Mouse (Mus musculus) heart, postnatal 0 days (tissue): ENCODE measurements around the gene Cfdp1. TPM values are rescaled to one million over a fixed set of nuclear protein-coding genes. Genes with fewer than 3 reads are reported as not detected.

Experiments
- ATAC-seq: fragments of 200-750 bp; cut with Nextera tagmentation; 2 replicates; pipeline ENCODE4 v1.8.0; 2017; ENCODE audit warnings: low read depth, moderate number of reproducible peaks, moderate library complexity; ENCODE audit not compliant: insufficient read depth
- DNase-seq: peaks from one replicate; pipeline ENCODE4 v3.0.0-alpha.2; 2016; ENCODE audit warnings: low spot score
- H3K27ac ChIP-seq: fragments of 300-500 bp; sonication (generic); 2 replicates; pipeline ENCODE4 v1.5.1; 2014; ENCODE audit warnings: low read depth, mild to moderate bottlenecking
- H3K27me3 ChIP-seq: fragments of 300-500 bp; sonication (generic); 2 replicates; pipeline ENCODE4 v1.6.1; 2014; ENCODE audit warnings: low read length, mixed read lengths; ENCODE audit not compliant: control insufficient read depth, insufficient read depth
- H3K36me3 ChIP-seq: fragments of 300-500 bp; sonication (generic); replicated peaks from 2 replicates; pipeline ENCODE4 v1.6.1; 2014; ENCODE audit warnings: low read length, mixed read lengths; ENCODE audit not compliant: control insufficient read depth, insufficient read depth
- H3K4me1 ChIP-seq: fragments of 300-500 bp; sonication (generic); 2 replicates; pipeline ENCODE4 v1.6.1; 2014; ENCODE audit warnings: antibody characterized with exemption; ENCODE audit not compliant: control insufficient read depth, insufficient read depth
- H3K4me2 ChIP-seq: fragments of 300-500 bp; sonication (generic); 2 replicates; pipeline ENCODE4 v1.6.1; 2014; ENCODE audit warnings: low read depth, mild to moderate bottlenecking, low read length, moderate library complexity
- H3K4me3 ChIP-seq: fragments of 300-500 bp; sonication (generic); 2 replicates; pipeline ENCODE4 v1.5.1; 2014; ENCODE audit warnings: low read depth, low read length
- H3K9ac ChIP-seq: fragments of 300-500 bp; sonication (generic); replicated peaks from 2 replicates; pipeline ENCODE4 v1.6.1; 2014; ENCODE audit warnings: low read depth, low read length, mixed read lengths
- H3K9me3 ChIP-seq: fragments of 300-500 bp; sonication (generic); replicated peaks from 2 replicates; pipeline ENCODE4 v1.6.1; 2016; ENCODE audit warnings: low read length; ENCODE audit not compliant: control insufficient read depth
- CTCF ChIP-seq: IDR thresholded peaks from 2 replicates; pipeline ENCODE4 v1.5.1; 2016; ENCODE audit warnings: antibody characterized with exemption, control low read depth, low read depth
- EP300 ChIP-seq: IDR thresholded peaks from 2 replicates; pipeline ENCODE4 v1.6.1; 2016; ENCODE audit warnings: antibody characterized with exemption, low read depth
- WGBS: fragments of 180-500 bp; shearing (Covaris S2); extraction: QIAGEN DNeasy Blood & Tissue Kit; methylation state at CpG from one replicate; pipeline ENCODE4 v1.1.7; 2014; 5-methylcytosine and 5-hydroxymethylcytosine counted together
- polyA plus RNA-seq: library from polyadenylated mRNA; unstranded; fragments of >200 nt; fragmentation: Nextera tagmentation; extraction: Ambion mirVana; gene quantifications from 2 replicates; pipeline ENCODE4 v1.2.1, GENCODE M21; 2015
- total RNA-seq: library from RNA; depleted of rRNA; stranded (reverse); fragments of >200 nt; gene quantifications from 2 replicates; pipeline ENCODE4 v1.2.3, GENCODE M21; 2014; ENCODE audit warnings: low replicate concordance

Cfdp1 gene
- total and polyA plus RNA-seq, 2 experiments from 2014 or later: 16.1 to 85.4 TPM

GRCm38 (mm10) chr8:111772083-111772482, 82.0 kb downstream of the Cfdp1 start:
- Histone ChIP-seq H3K4me3 (no peak overlapping the region), H3K9me3 (no peaks in the 10 kb centered on the region), H3K27ac (no peak overlapping the region), H3K4me2 (no peak overlapping the region), H3K9ac (no peak overlapping the region), H3K4me1 (0 out of 2 replicates have a peak, but pooled peaks cover 14% of the 10 kb centered on the region), H3K27me3 (no peaks in the 10 kb centered on the region), H3K36me3 (peaks cover 17% of the 10 kb centered on the region)
- ATAC-seq (no peak), DNase-seq (no peak)
- TF ChIP-seq EP300: no peak
- WGBS: 69% methylated on average over 9 of the region's 9 CpGs

- Histone ChIP-seq H3K4me1 (0 out of 2 replicates have a peak, but pooled peaks cover 14% of the 10 kb centered on the region), H3K36me3 (peaks cover 21% of the 10 kb centered on the region), H3K27ac (no peak overlapping the region), H3K4me3 (no peak overlapping the region), H3K9me3 (no peaks in the 10 kb centered on the region), H3K4me2 (no peak overlapping the region), H3K27me3 (no peaks in the 10 kb centered on the region), H3K9ac (no peak overlapping the region)
- WGBS: 67% methylated on average over 6 of the region's 6 CpGs
- TF ChIP-seq EP300 (no peak), CTCF (no peak)
- ATAC-seq (no peak), DNase-seq (no peak)
Observed at GRCm38 (mm10) chr8:111771625-111772020, 82.5 kb downstream of the Cfdp1 start.

DNA sequence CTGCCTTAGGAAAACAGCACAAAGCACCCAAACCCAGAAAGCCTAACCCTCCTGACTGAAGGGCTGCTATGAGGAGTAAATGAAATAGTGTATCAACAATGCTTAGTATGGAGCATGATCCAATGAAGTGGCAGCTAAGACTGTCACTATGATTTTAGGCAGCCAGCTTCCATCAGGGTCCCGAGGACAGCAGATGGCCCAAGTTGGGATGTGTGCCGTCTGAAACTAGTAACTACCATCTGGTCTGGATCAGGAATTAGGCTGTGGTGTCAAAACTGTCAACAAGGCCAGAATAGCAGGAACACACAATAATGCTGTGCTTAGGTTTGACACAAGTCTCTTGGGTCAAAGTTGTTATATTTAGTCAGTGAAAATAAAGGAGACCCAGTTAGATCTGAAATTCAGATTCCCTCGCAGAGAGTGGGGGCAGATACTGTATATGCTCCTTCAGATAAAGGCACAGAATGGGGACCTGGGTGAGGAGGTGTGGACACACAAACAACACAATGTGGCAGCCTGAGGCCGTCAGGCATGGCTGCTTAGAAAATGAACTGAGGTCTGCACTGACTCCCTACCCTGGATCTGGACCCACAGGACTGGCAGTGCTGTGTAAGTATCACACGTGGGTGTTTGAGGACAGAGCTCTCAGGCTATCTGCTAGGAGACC, 83.0 kb downstream of the Cfdp1 start:
- no peak overlapping the region for H3K4me3 ChIP-seq
- H3K36me3 ChIP-seq: peaks cover 22% of the 10 kb centered on the region
- DNase-seq: no peak
- ATAC-seq: no peak
- H3K27me3 ChIP-seq: no peaks in the 10 kb centered on the region
- TF ChIP-seq EP300: no peak
- TF ChIP-seq CTCF: no peak
- H3K4me1 ChIP-seq: 0 out of 2 replicates have a peak, but pooled peaks cover 14% of the 10 kb centered on the region
- no peak overlapping the region for H3K9ac ChIP-seq
- H3K4me2 ChIP-seq: no peak overlapping the region
- 49% methylated on average over 5 of the region's 5 CpGs for WGBS
- H3K27ac ChIP-seq: no peak overlapping the region
- no peaks in the 10 kb centered on the region for H3K9me3 ChIP-seq

GRCm38 (mm10) chr8:111769764-111770428, 84.2 kb downstream of the Cfdp1 start:
- no peak overlapping the region for H3K9ac ChIP-seq
- H3K27me3 ChIP-seq: no peaks in the 10 kb centered on the region
- 0 out of 2 replicates have a peak overlapping the region, but pooled peaks have one; percentile 19 for H3K27ac ChIP-seq
- H3K9me3 ChIP-seq: no peaks in the 10 kb centered on the region
- ATAC-seq (peak; percentile 26; the same call in 1 of the 2 replicates), DNase-seq (no peak)
- H3K4me3 ChIP-seq: no peak overlapping the region
- TF ChIP-seq EP300: no peak
- TF ChIP-seq CTCF: no peak
- H3K4me2 ChIP-seq: no peak overlapping the region
- 0 out of 2 replicates have a peak, but pooled peaks cover 14% of the 10 kb centered on the region for H3K4me1 ChIP-seq
- WGBS: 51% methylated on average over 12 of the region's 12 CpGs
- peaks cover 22% of the 10 kb centered on the region for H3K36me3 ChIP-seq

GRCm38 (mm10) chr8:111769296-111769695, 84.8 kb downstream of the Cfdp1 start:
- Histone ChIP-seq H3K36me3 (peaks cover 22% of the 10 kb centered on the region), H3K4me2 (no peak overlapping the region), H3K4me1 (0 out of 2 replicates have a peak, but pooled peaks cover 14% of the 10 kb centered on the region), H3K9me3 (no peaks in the 10 kb centered on the region), H3K4me3 (no peak overlapping the region), H3K9ac (no peak overlapping the region), H3K27ac (0 out of 2 replicates have a peak overlapping the region, but pooled peaks have one; percentile 19), H3K27me3 (no peaks in the 10 kb centered on the region)
- TF ChIP-seq CTCF: no peak
- no peak for TF ChIP-seq EP300
- ATAC-seq (no peak), DNase-seq (no peak)
- 90% methylated on average over 15 of the region's 15 CpGs for WGBS
